Mouse (Mus musculus) heart, adult 8-10 months (tissue): ENCODE measurements around the gene Atcay. TPM values are rescaled to one million over a fixed set of nuclear protein-coding genes. Genes with fewer than 3 reads are reported as not detected.

ENCODE experiments used
- microRNA-seq: library from miRNA; unstranded; fragments of <30 nt; microRNA quantifications from one replicate; pipeline ENCODE4 v1.2.0, GENCODE M21; 2022
- total RNA-seq, 4 experiments: library from RNA; stranded (reverse); gene quantifications; 2 replicates each; pipeline ENCODE4 v1.2.4; 2022

The Atcay gene
- total RNA-seq, 4 experiments from 2014 or later: 0.63 TPM; not detected in 3

Small RNAs within 50 kb of the gene (microRNA-seq; reads per million reads assigned to microRNA genes)
- 36.7 reads per million, percentile 45 among the genes with 10 or more reads in this experiment for gene Mir3057

Other genes with a start within 250 kb of the Atcay start
- gene Gng7, start 215.9 kb downstream of the Atcay start, total RNA-seq: 1 to 10 TPM; 1.0 to 1.7 (median 1.5) TPM
- under 1 TPM in 1 of 4 experiments, not detected in 3; 0.44 TPM for gene Diras1, start 205.2 kb downstream of the Atcay start, total RNA-seq
- 10 to 100 TPM; 12.1 to 14.1 (median 12.7) TPM for gene Slc39a3, start 193.4 kb downstream of the Atcay start, total RNA-seq
- gene Sgta, start 170.7 kb downstream of the Atcay start, total RNA-seq: 100 to 1,000 TPM in 2 of 4 experiments, 10 to 100 TPM in 2; 92.0 to 102 (median 99.4) TPM
- gene Thop1, start 160.8 kb downstream of the Atcay start, total RNA-seq: 10 to 100 TPM; 12.3 to 14.9 (median 13.2) TPM
- gene Creb3l3, start 132.0 kb downstream of the Atcay start, total RNA-seq: under 1 TPM in 3 of 4 experiments, not detected in 1; 0.14 to 0.53 (median 0.27) TPM
- gene Map2k2, start 124.9 kb downstream of the Atcay start, total RNA-seq: 100 to 1,000 TPM; 110 to 137 (median 130) TPM
- 10 to 100 TPM; 39.4 to 41.9 (median 40.7) TPM for gene Zbtb7a, start 95.6 kb downstream of the Atcay start, total RNA-seq
- 10 to 100 TPM; 16.8 to 18.6 (median 17.0) TPM for gene Pias4, start 62.9 kb downstream of the Atcay start, total RNA-seq
- gene Eef2, start 54.2 kb downstream of the Atcay start, total RNA-seq: 1,000 to 10,000 TPM; 1,076 to 1,267 (median 1,170) TPM
- 10 to 100 TPM; 26.3 to 35.5 (median 29.8) TPM for gene Dapk3, start 47.8 kb downstream of the Atcay start, total RNA-seq
- not detected for gene 4930442H23Rik, start 47.0 kb downstream of the Atcay start, total RNA-seq
- gene Nmrk2, start 28.8 kb downstream of the Atcay start, total RNA-seq: 10 to 100 TPM in 1 of 4 experiments, 1 to 10 TPM in 3; 5.8 to 18.8 (median 8.2) TPM
- 1 to 10 TPM; 1.6 to 3.1 (median 2.7) TPM for gene Zfr2, start 2.3 kb upstream of the Atcay start, total RNA-seq
- under 1 TPM; 0.26 to 0.75 (median 0.62) TPM for gene Matk, start 22.1 kb upstream of the Atcay start, total RNA-seq
- gene Mrpl54, start 36.1 kb upstream of the Atcay start, total RNA-seq: 100 to 1,000 TPM; 105 to 124 (median 112) TPM
- gene Apba3, start 36.1 kb upstream of the Atcay start, total RNA-seq: 100 to 1,000 TPM; 105 to 122 (median 112) TPM
- gene Tjp3, start 60.7 kb upstream of the Atcay start, total RNA-seq: under 1 TPM in 1 of 4 experiments, not detected in 3; 0.22 TPM
- 10 to 100 TPM; 25.7 to 29.5 (median 26.8) TPM for gene Pip5k1c, start 62.1 kb upstream of the Atcay start, total RNA-seq
- 10 to 100 TPM; 14.4 to 19.2 (median 16.3) TPM for gene Cactin, start 90.3 kb upstream of the Atcay start, total RNA-seq
- gene Tbxa2r, start 97.9 kb upstream of the Atcay start, total RNA-seq: 1 to 10 TPM; 2.7 to 5.4 (median 3.5) TPM
- gene Gipc3, start 112.4 kb upstream of the Atcay start, total RNA-seq: 1 to 10 TPM; 4.1 to 6.6 (median 5.2) TPM
- gene Hmg20b, start 119.6 kb upstream of the Atcay start, total RNA-seq: 10 to 100 TPM; 52.4 to 61.2 (median 57.1) TPM
- gene Mfsd12, start 126.7 kb upstream of the Atcay start, total RNA-seq: 10 to 100 TPM in 1 of 4 experiments, 1 to 10 TPM in 3; 9.2 to 11.4 (median 9.8) TPM
- gene 4930404N11Rik, start 135.0 kb upstream of the Atcay start, total RNA-seq: under 1 TPM in 2 of 4 experiments, not detected in 2; 0.29 to 0.66 TPM
- gene Fzr1, start 147.7 kb upstream of the Atcay start, total RNA-seq: 10 to 100 TPM; 25.9 to 39.0 (median 32.2) TPM
- 10 to 100 TPM; 49.1 to 55.0 (median 53.8) TPM for gene Dohh, start 153.6 kb upstream of the Atcay start, total RNA-seq
- gene Gm48551, start 153.6 kb upstream of the Atcay start, total RNA-seq: 1 to 10 TPM in 2 of 4 experiments, under 1 TPM in 2; 0.73 to 1.3 (median 1.0) TPM
- gene Gm48552, start 158.2 kb upstream of the Atcay start, total RNA-seq: under 1 TPM in 2 of 4 experiments, not detected in 2; 0.50 to 0.72 TPM
- 1 to 10 TPM; 1.4 to 2.4 (median 1.9) TPM for gene Smim24, start 162.2 kb upstream of the Atcay start, total RNA-seq
- gene Nfic, start 224.8 kb upstream of the Atcay start, total RNA-seq: 100 to 1,000 TPM; 100 to 132 (median 108) TPM